Mouse (Mus musculus): ENCODE results near the gene Crnn.
A peak's percentile ranks its signal among the peaks of the same experiment; 100 is the strongest.

The Crnn gene

GRCm38 (mm10) chr3:93144510-93145051 lies at the start of gene Crnn:
Gene Crnn (plus strand): TSS chr3:93144787.
- DNase-seq (ENCODE audit: low spot score) = no peak

GRCm38 (mm10) chr3:93096447-93096846 lies 48.1 kb upstream of the Crnn start:
- DNase-seq (ENCODE audit: low spot score) = no peak

DNA sequence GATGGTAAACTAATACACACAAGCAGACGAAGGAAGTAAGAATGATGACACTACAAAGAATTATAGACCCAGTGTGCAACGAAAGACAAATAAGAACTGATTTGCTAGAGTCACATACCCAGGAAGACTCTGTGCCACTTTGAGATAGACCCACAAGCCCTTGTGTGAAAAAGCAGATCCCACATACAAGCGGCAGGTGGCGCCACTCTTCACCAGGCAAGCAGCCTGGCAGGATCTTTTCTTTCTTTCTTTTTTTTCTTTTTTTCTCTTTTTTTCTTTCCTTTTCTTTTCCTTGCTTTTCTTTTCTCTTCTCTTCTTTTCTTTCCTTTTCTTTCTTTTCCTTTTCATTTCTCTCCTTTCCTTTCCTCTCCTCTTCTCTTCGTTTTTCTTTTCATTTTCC lies 32.9 kb upstream of the Crnn start:
- peak; percentile 47 for DNase-seq (ENCODE audit: low spot score)

- DNase-seq (ENCODE audit: low spot score) = peak; percentile 44
These were observed 30.1 kb upstream of the Crnn start for GRCm38 (mm10) chr3:93114481-93114880.

- DNase-seq (ENCODE audit: low spot score) = no peak
These were observed 25.5 kb upstream of the Crnn start for GRCm38 (mm10) chr3:93119101-93119500.

DNA sequence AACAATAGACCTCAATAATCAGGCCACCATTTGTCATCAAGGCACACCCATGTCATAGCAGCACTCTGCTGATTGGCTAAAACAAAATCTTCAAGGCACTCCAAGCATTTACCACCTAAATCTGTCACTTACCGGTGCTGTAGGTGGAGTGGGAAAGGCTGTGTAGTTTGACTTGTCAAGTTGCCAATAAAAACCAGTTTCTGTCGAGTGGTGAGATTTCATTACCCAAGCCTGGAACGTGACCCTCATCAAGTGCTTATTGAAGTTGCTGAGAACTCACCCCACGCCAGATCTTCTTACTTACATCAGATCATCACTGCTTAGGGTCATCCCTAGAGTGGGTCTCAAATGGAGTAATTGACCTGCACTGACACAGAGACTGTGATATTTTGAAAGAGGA lies 16.5 kb upstream of the Crnn start:
- no peak for DNase-seq (ENCODE audit: low spot score)

- no peak for DNase-seq (ENCODE audit: low spot score)
These were observed 15.5 kb upstream of the Crnn start for GRCm38 (mm10) chr3:93129076-93129475.

DNA sequence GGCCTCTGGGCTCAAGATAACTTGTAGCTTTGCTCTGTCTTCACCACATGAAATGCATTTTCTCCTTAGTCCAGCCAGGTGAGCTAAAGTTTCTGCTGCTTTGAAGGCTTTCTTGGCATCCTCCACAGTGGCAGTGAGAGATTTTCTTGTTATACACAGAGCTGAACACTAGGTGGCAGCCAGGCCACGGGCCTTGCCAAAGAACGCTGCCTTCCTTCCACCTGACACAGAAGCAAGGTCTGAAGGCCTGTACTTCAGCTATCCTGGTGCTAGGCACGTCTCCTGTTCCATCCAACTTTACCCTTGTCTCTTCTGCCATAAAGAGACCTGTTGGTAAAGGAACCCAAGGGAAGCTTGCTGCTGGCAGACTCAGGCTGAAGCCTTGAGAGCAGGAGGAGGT lies 14.1 kb upstream of the Crnn start:
- peak; percentile 57 for DNase-seq (ENCODE audit: low spot score)

GRCm38 (mm10) chr3:93162502-93162901 lies 17.9 kb downstream of the Crnn start:
- no peak for DNase-seq (ENCODE audit: low spot score)

DNA sequence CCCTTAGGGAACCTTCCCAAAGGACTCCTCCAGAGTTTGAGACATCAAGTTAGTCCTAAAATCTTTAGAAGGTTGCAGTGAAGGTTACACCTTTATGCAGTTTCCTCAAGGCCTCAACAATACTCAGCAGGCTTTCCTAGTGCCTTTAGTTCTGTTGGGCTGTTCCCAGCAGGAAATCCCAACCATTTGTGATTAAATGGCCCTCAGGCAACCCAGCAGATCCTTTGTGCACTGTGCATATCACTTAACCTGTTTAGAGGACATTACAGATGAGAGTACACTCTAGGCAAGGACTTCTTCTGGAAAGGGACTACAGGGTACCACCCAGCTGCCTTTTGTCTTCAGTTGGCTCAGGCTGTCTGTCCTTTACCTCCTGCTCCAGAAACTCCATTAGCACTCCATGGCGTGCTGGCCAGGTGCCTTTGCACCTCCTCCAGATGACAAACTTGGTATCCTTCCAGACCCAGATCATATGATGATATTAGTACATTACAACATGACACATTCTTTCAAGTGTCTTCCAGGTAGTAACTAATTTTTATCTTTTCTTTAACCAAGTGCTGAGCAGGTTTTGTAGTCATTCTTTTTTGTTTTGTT lies 18.5 kb downstream of the Crnn start:
- no peak for DNase-seq (ENCODE audit: low spot score)

- DNase-seq (ENCODE audit: low spot score) = no peak
These were observed 36.3 kb downstream of the Crnn start for GRCm38 (mm10) chr3:93180856-93181255.

DNA sequence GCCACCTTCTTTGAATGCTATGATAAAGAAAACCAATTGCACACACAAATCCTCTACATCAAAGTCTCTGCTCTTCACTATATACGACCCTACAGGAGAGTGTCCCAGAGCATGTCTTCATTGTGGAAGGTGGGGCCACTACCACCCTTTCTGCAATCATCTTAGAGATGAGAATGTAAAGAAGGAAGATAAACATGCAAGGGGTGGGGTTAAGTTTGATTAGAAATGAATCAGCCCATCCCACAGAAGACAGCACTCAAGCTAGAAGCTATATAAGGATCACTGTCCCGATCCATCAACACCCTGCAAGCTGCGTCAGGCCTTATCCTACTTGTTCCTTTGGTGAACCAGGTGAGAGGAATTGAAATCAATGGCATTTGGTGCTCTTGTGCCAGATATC lies 52.4 kb downstream of the Crnn start, which contains the start of gene Flg2:
Gene Flg2 (plus strand): TSS at position 301 of the 400 bp plus-strand sequence.
- no peak for DNase-seq (ENCODE audit: low spot score)

Measured in testis, postnatal 10 days (tissue).